Mouse (Mus musculus) lung, embryonic 16.5 days (tissue): ENCODE measurements around the gene Gapdhs. TPM values are rescaled to one million over a fixed set of nuclear protein-coding genes. Genes with fewer than 3 reads are reported as not detected.
A peak's percentile ranks its signal among the peaks of the same experiment; 100 is the strongest.
"Not testable (repeated sequence)": the region's sequence is repeated elsewhere in the genome, so short reads cannot be mapped to it uniquely, and the experiment has no call there.

Source experiments
- ATAC-seq: fragments of 200-750 bp; cut with Nextera tagmentation; 2 replicates; pipeline ENCODE4 v1.8.0; 2017; ENCODE audit warnings: low read depth, mild to moderate bottlenecking, moderate library complexity
- H3K27ac ChIP-seq: fragments of 300-500 bp; sonication (generic); 2 replicates; pipeline ENCODE4 v1.5.1; 2014; ENCODE audit warnings: mild to moderate bottlenecking, control low read depth, low read length
- H3K27me3 ChIP-seq: fragments of 300-500 bp; sonication (generic); 2 replicates; pipeline ENCODE4 v1.6.1; 2014; ENCODE audit warnings: low read depth, low read length, mixed read lengths; ENCODE audit not compliant: control insufficient read depth, insufficient read depth
- H3K36me3 ChIP-seq: fragments of 300-500 bp; sonication (generic); 2 replicates; pipeline ENCODE4 v1.6.1; 2014; ENCODE audit warnings: low read length; ENCODE audit not compliant: control insufficient read depth, insufficient read depth
- H3K4me1 ChIP-seq: fragments of 300-500 bp; sonication (generic); replicated peaks from 2 replicates; pipeline ENCODE4 v1.6.1; 2014; ENCODE audit warnings: low read length, mixed read lengths; ENCODE audit not compliant: control insufficient read depth, insufficient read depth
- H3K4me2 ChIP-seq: fragments of 300-500 bp; sonication (generic); 2 replicates; pipeline ENCODE4 v1.6.1; 2014; ENCODE audit warnings: low read depth, low read length, control low read depth
- H3K4me3 ChIP-seq: fragments of 300-500 bp; sonication (generic); 2 replicates; pipeline ENCODE4 v1.5.1; 2014; ENCODE audit warnings: mild to moderate bottlenecking, low read length, control low read depth
- H3K9ac ChIP-seq: fragments of 300-500 bp; sonication (generic); 2 replicates; pipeline ENCODE4 v1.6.1; 2014; ENCODE audit warnings: low read length, control low read depth
- H3K9me3 ChIP-seq: fragments of 300-500 bp; sonication (generic); 2 replicates; pipeline ENCODE4 v1.6.1; 2016; ENCODE audit warnings: low read length; ENCODE audit not compliant: control insufficient read depth
- whole genome bisulfite sequencing: fragments of 180-500 bp; shearing (Covaris S2); extraction: QIAGEN DNeasy Blood & Tissue Kit; methylation state at CpG from one replicate; pipeline ENCODE4 v1.1.7; 2014; 5-methylcytosine and 5-hydroxymethylcytosine counted together
- polyA plus RNA-seq: library from polyadenylated mRNA; unstranded; fragments of >200 nt; fragmentation: Nextera tagmentation; extraction: Ambion mirVana; gene quantifications from 2 replicates; pipeline ENCODE4 v1.2.1, GENCODE M21; 2015

Gapdhs gene
- 0.45 and 0.58 TPM in 2 replicates for polyA plus RNA-seq

GRCm38 (mm10) chr7:30743617-30744016, at the start of gene Gapdhs:
Gene Gapdhs (minus strand): TSS chr7:30743681.
- not testable (repeated sequence) for H3K9ac ChIP-seq, H3K4me1 ChIP-seq, H3K4me2 ChIP-seq, H3K36me3 ChIP-seq, H3K27me3 ChIP-seq, H3K4me3 ChIP-seq, H3K9me3 ChIP-seq
- no CpG with 5 or more reads among the region's 4 CpGs for WGBS
- peak; percentile 23; the same call in 1 of the 2 replicates for ATAC-seq
- peak within 1 kb of the TSS; percentile 55; the same call in 1 of the 2 replicates for H3K27ac ChIP-seq

GRCm38 (mm10) chr7:30791921-30792320, 48.4 kb upstream of the Gapdhs start:
- Histone ChIP-seq H3K9ac (no peak overlapping the region), H3K4me1 (no peaks in the 10 kb centered on the region; the same call in 1 of the 2 replicates), H3K4me2 (no peak overlapping the region), H3K36me3 (no peaks in the 10 kb centered on the region), H3K27me3 (no peaks in the 10 kb centered on the region), H3K9me3 (no peaks in the 10 kb centered on the region), H3K27ac (no peak overlapping the region), H3K4me3 (no peak overlapping the region)
- peak; percentile 45; the same call in 1 of the 2 replicates for ATAC-seq
- 17% methylated on average over 9 of the region's 9 CpGs for WGBS

GRCm38 (mm10) chr7:30790141-30790540, 46.7 kb upstream of the Gapdhs start:
- Histone ChIP-seq H3K36me3 (no peaks in the 10 kb centered on the region), H3K9ac (no peak overlapping the region), H3K27ac (no peak overlapping the region), H3K4me2 (no peak overlapping the region), H3K27me3 (no peaks in the 10 kb centered on the region), H3K4me3 (no peak overlapping the region), H3K4me1 (no peaks in the 10 kb centered on the region; the same call in 1 of the 2 replicates), H3K9me3 (no peaks in the 10 kb centered on the region)
- 56% methylated on average over 10 of the region's 10 CpGs for WGBS
- ATAC-seq = no peak

GRCm38 (mm10) chr7:30787377-30788022, 44.0 kb upstream of the Gapdhs start, which contains the start of gene Krtdap:
Gene Krtdap (plus strand): TSS chr7:30787896.
- 39% methylated on average over 15 of the region's 15 CpGs for WGBS
- no peak for ATAC-seq
- Histone ChIP-seq H3K36me3 (no peaks in the 10 kb centered on the region), H3K4me2 (no peak within 1 kb of the TSS), H3K4me3 (no peak within 1 kb of the TSS), H3K4me1 (no peaks in the 10 kb centered on the region; the same call in 1 of the 2 replicates), H3K27me3 (no peaks in the 10 kb centered on the region), H3K9me3 (no peaks in the 10 kb centered on the region), H3K9ac (no peak within 1 kb of the TSS), H3K27ac (no peak within 1 kb of the TSS)

- ATAC-seq = no peak
- Histone ChIP-seq H3K27me3 (no peaks in the 10 kb centered on the region), H3K36me3 (no peaks in the 10 kb centered on the region), H3K4me1 (no peaks in the 10 kb centered on the region), H3K9me3 (no peaks in the 10 kb centered on the region), H3K4me3 (no peak overlapping the region), H3K4me2 (no peak overlapping the region), H3K9ac (no peak overlapping the region), H3K27ac (no peak overlapping the region)
- WGBS = 67% methylated on average over 13 of the region's 13 CpGs
Measured at GRCm38 (mm10) chr7:30785721-30786546, 42.5 kb upstream of the Gapdhs start.

GRCm38 (mm10) chr7:30785154-30785553, 41.7 kb upstream of the Gapdhs start:
- Histone ChIP-seq H3K4me1 (no peaks in the 10 kb centered on the region), H3K9ac (no peak overlapping the region), H3K27ac (no peak overlapping the region), H3K9me3 (no peaks in the 10 kb centered on the region), H3K4me2 (no peak overlapping the region), H3K27me3 (no peaks in the 10 kb centered on the region), H3K4me3 (no peak overlapping the region), H3K36me3 (no peaks in the 10 kb centered on the region)
- WGBS = 43% methylated on average over 1 of the region's 1 CpGs
- ATAC-seq = peak; percentile 47; the same call in 1 of the 2 replicates

GRCm38 (mm10) chr7:30782658-30783057, 39.2 kb upstream of the Gapdhs start:
- ATAC-seq = no peak
- no peaks in the 10 kb centered on the region for H3K27me3 ChIP-seq
- no peak overlapping the region for H3K9ac ChIP-seq
- no peaks in the 10 kb centered on the region for H3K4me1 ChIP-seq
- H3K27ac ChIP-seq = no peak overlapping the region
- no peak overlapping the region for H3K4me2 ChIP-seq
- H3K9me3 ChIP-seq = no peaks in the 10 kb centered on the region
- 69% methylated on average over 3 of the region's 3 CpGs for WGBS
- H3K4me3 ChIP-seq = no peak overlapping the region
- no peaks in the 10 kb centered on the region for H3K36me3 ChIP-seq

- no peaks in the 10 kb centered on the region for H3K36me3 ChIP-seq
- no peak overlapping the region for H3K4me2 ChIP-seq
- WGBS = 74% methylated on average over 4 of the region's 4 CpGs
- no peaks in the 10 kb centered on the region for H3K27me3 ChIP-seq
- H3K9ac ChIP-seq = no peak overlapping the region
- ATAC-seq = no peak
- no peak overlapping the region for H3K4me3 ChIP-seq
- H3K4me1 ChIP-seq = no peaks in the 10 kb centered on the region
- H3K27ac ChIP-seq = no peak overlapping the region
- no peaks in the 10 kb centered on the region for H3K9me3 ChIP-seq
Measured at GRCm38 (mm10) chr7:30781792-30782191, 38.3 kb upstream of the Gapdhs start.

GRCm38 (mm10) chr7:30777911-30778310, 34.4 kb upstream of the Gapdhs start:
- Histone ChIP-seq H3K4me1 (no peaks in the 10 kb centered on the region), H3K9me3 (no peaks in the 10 kb centered on the region), H3K27ac (no peak overlapping the region), H3K27me3 (no peaks in the 10 kb centered on the region), H3K36me3 (no peaks in the 10 kb centered on the region), H3K4me3 (no peak overlapping the region), H3K9ac (no peak overlapping the region), H3K4me2 (no peak overlapping the region)
- ATAC-seq = no peak
- 53% methylated on average over 1 of the region's 1 CpGs for WGBS
